Mouse (Mus musculus): Measurements from ENCODE around the gene Mpv17. TPM values are rescaled to one million over a fixed set of nuclear protein-coding genes. Genes with fewer than 3 reads are reported as not detected.
A peak's percentile ranks its signal among the peaks of the same experiment; 100 is the strongest.

Gene Mpv17
- polyA plus RNA-seq, 1 experiment from 2014 or later, result 162 TPM

- in situ Hi-C loops (cut with MboI; ENCODE audit: low pct_unique_long_range_greater_than_20kb), result no loop called here
- ChIA-PET CTCF (interaction anchor here (1.3 kb wide), 1 partner anchor 25 kb away, joined by 4 read pairs; no protein-coding TSS in a partner anchor), POLR2A (no interaction called here)
- no peak for DNase-seq (ENCODE audit: low read depth, low spot score)
- no peak for ATAC-seq
- no peaks in the 10 kb centered on the region for H3K27me3 ChIP-seq
- TF ChIP-seq CTCF (IDR thresholded peaks at IDR 0.05), result no peak
Observed at GRCm38 (mm10) chr5:31188223-31188840, 34.3 kb upstream of the Mpv17 start.

DNA sequence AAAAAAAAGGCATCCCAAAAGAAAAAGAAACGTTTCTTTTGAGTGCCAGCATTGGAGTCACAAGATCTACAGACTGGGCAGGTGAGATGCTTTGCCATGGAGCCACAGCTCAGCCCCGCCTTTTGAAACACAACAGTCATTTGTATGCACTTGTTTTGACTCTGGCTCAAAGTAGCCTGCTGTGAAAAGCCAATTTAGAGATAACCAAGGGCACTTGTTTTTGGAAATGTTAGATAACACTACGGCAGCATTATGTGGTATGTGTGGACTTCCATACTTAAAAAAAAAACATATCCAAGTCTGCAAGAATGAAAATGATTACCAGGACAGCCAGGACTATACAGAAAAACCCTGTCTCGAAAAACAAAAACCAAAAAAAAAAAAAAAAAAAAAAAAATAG is 29.6 kb upstream of the Mpv17 start:
- no peak for TF ChIP-seq CTCF (IDR thresholded peaks at IDR 0.05)
- ChIA-PET CTCF (no interaction called here), POLR2A (no interaction called here)
- no peaks in the 10 kb centered on the region for H3K27me3 ChIP-seq
- DNase-seq (ENCODE audit: low read depth, low spot score) (no peak), ATAC-seq (no peak)
- in situ Hi-C loops (cut with MboI; ENCODE audit: low pct_unique_long_range_greater_than_20kb), result no loop called here

DNA sequence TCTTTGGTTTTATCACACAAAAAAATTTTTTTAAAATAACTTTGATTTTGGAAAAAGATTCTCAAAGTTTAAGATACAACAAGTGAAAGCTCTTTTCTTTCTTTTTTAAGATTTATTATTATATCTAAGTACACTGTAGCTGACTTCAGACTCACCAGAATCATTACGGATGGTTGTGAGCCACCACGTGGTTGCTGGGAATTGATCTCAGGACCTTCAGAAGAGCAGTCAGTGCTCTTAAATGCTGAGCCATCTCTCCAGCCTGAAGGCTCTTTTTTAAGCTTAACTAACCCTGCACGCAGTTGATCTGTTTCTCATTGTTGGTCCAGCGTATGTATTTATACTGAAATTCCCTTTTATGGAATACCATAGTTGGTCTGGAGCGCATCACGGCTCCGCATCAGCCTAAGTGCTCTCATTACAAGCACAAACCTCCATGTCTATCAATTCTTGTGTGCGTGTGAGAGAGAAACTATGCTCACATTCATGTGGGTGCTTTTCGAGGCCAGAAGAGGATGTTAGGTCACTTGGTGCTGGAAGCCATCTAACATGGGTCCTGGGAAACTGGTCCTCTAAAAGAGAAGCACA is 27.2 kb upstream of the Mpv17 start:
- DNase-seq (ENCODE audit: low read depth, low spot score) (no peak), ATAC-seq (no peak)
- no peak for TF ChIP-seq CTCF (IDR thresholded peaks at IDR 0.05)
- H3K27me3 ChIP-seq, result no peaks in the 10 kb centered on the region
- CTCF ChIA-PET, result interaction anchor here (0.6 to 2.4 kb wide), 6 partner anchors 9 to 147 kb away, joined by 3 to 11 read pairs (median 4); no protein-coding TSS in a partner anchor
- in situ Hi-C loops (cut with MboI; ENCODE audit: low pct_unique_long_range_greater_than_20kb), result no loop called here
- POLR2A ChIA-PET, result interaction anchor here (0.9 to 3.5 kb wide), 6 partner anchors 10 to 33 kb away, joined by 3 to 24 read pairs (median 10); partner anchors contain the start of genes Eif2b4, Snx17 and Zfp513

- no peaks in the 10 kb centered on the region for H3K27me3 ChIP-seq
- ATAC-seq, result peak; percentile 89
- ChIA-PET CTCF (interaction anchor here (1.0 to 2.4 kb wide), 4 partner anchors 10 to 28 kb away, joined by 3 to 11 read pairs (median 6); no protein-coding TSS in a partner anchor), POLR2A (interaction anchor here (1.3 to 3.5 kb wide), 6 partner anchors 11 to 35 kb away, joined by 3 to 24 read pairs (median 10); partner anchors contain the start of genes Eif2b4, Mpv17, Snx17 and Zfp513)
- TF ChIP-seq CTCF (IDR thresholded peaks at IDR 0.05), result no peak
- in situ Hi-C loops (cut with MboI; ENCODE audit: low pct_unique_long_range_greater_than_20kb), result no loop called here
- DNase-seq (ENCODE audit: low read depth, low spot score), result peak; percentile 92
Observed at GRCm38 (mm10) chr5:31179766-31180630, 25.9 kb upstream of the Mpv17 start, which contains the start of the genes Gm29609 and Gtf3c2. Gene Gm29609 (minus strand): TSS chr5:31179911. Gene Gtf3c2 (minus strand): TSS chr5:31180144.

GRCm38 (mm10) chr5:31179301-31179765 is 25.3 kb upstream of the Mpv17 start:
- CTCF ChIA-PET, result interaction anchor here (1.0 to 2.4 kb wide), 4 partner anchors 10 to 28 kb away, joined by 3 to 11 read pairs (median 6); no protein-coding TSS in a partner anchor
- in situ Hi-C loops (cut with MboI; ENCODE audit: low pct_unique_long_range_greater_than_20kb), result no loop called here
- peak; percentile 66 for ATAC-seq
- no peaks in the 10 kb centered on the region for H3K27me3 ChIP-seq
- no peak for TF ChIP-seq CTCF (IDR thresholded peaks at IDR 0.05)
- no peak for DNase-seq (ENCODE audit: low read depth, low spot score)
- POLR2A ChIA-PET, result interaction anchor here (1.4 to 3.5 kb wide), 5 partner anchors 12 to 26 kb away, joined by 3 to 24 read pairs (median 10); partner anchors contain the start of genes Eif2b4, Mpv17, Snx17 and Zfp513

GRCm38 (mm10) chr5:31168630-31169029 is 14.6 kb upstream of the Mpv17 start:
- ChIA-PET POLR2A (interaction anchor here (0.9 kb wide), 1 partner anchor 24 kb away, joined by 3 read pairs; the partner anchor contains the start of genes Eif2b4 and Snx17), CTCF (no interaction called here)
- ATAC-seq (no peak), DNase-seq (ENCODE audit: low read depth, low spot score) (no peak)
- no peak for TF ChIP-seq CTCF (IDR thresholded peaks at IDR 0.05)
- in situ Hi-C loops (cut with MboI; ENCODE audit: low pct_unique_long_range_greater_than_20kb), result no loop called here
- H3K27me3 ChIP-seq, result no peaks in the 10 kb centered on the region

- CTCF ChIA-PET, result interaction anchor here (3.2 kb wide), 1 partner anchor 11 kb away, joined by 16 read pairs; no protein-coding TSS in a partner anchor
- TF ChIP-seq CTCF (IDR thresholded peaks at IDR 0.05), result no peak
- ATAC-seq, result no peak
- DNase-seq (ENCODE audit: low read depth, low spot score), result no peak
- in situ Hi-C loops (cut with MboI; ENCODE audit: low pct_unique_long_range_greater_than_20kb), result no loop called here
- POLR2A ChIA-PET, result no interaction called here
- no peaks in the 10 kb centered on the region for H3K27me3 ChIP-seq
Observed at GRCm38 (mm10) chr5:31164878-31165277, 10.8 kb upstream of the Mpv17 start.

DNA sequence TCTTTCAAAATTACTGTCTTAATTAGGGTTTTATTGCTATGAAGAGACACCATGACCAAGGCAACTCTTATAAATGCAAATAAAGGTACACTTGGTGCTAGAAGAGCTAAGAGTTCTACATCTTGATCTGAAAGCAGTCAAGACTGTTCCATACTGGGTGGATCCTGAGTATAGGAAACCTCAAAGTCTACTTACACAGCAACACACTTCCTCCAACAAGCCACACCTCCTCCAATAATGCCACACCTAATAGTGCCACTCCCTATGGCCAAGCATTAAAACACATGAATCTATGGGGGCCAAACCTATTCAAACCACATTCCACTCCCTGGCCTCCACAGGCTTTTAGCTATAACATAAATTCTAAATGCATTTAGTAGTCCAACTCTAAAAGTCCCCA is 8.4 kb upstream of the Mpv17 start:
- ATAC-seq (no peak), DNase-seq (ENCODE audit: low read depth, low spot score) (no peak)
- ChIA-PET POLR2A (interaction anchor here (1.4 kb wide), 1 partner anchor 10 kb away, joined by 5 read pairs; no protein-coding TSS in a partner anchor), CTCF (interaction anchor here (1.4 to 3.2 kb wide), 3 partner anchors 13 to 166 kb away, joined by 3 to 16 read pairs (median 4); no protein-coding TSS in a partner anchor)
- in situ Hi-C loops (cut with MboI; ENCODE audit: low pct_unique_long_range_greater_than_20kb), result no loop called here
- TF ChIP-seq CTCF (IDR thresholded peaks at IDR 0.05), result no peak
- H3K27me3 ChIP-seq, result no peaks in the 10 kb centered on the region

DNA sequence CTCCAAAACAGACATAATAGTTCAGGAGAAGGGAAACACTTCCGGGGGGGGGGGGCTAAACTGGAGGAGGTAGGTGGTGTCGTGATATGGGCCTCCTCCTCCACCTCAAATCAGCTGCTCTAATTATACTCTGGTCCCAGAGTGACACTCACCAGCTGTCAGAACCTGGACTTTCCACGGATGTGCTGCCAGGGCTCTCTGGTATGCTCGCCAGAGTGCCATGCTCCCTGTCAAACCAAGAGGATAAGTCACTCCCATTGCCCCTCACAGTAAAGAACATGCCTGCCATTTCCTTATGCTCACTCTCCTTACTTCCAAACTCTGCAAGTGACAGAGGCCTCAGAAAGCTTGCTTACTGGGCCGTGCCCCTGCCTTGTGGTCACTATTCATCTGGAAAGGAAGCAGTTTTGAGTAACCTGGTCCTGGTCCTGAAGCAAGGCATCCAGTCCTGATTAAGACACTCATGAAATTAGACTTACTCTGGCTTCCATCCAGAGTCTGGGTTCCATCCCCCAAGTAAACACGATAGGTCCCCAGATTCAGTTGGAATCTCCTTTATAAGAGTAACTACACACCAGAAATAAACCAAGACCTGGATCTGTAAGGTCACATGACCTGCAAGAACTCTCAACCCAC is 417 bp downstream of the Mpv17 start:
- peak; percentile 8 for ATAC-seq
- no peak for TF ChIP-seq CTCF (IDR thresholded peaks at IDR 0.05)
- ChIA-PET POLR2A (interaction anchor here (0.6 to 2.0 kb wide), 4 partner anchors 9 to 248 kb away, joined by 3 to 5 read pairs (median 4); partner anchors contain the start of genes Eif2b4, Gm29609, Gtf3c2 and Snx17), CTCF (interaction anchor here (1.8 kb wide), 1 partner anchor 9 kb away, joined by 5 read pairs; no protein-coding TSS in a partner anchor)
- no peaks in the 10 kb centered on the region for H3K27me3 ChIP-seq
- no peak for DNase-seq (ENCODE audit: low read depth, low spot score)
- in situ Hi-C loops (cut with MboI; ENCODE audit: low pct_unique_long_range_greater_than_20kb), result no loop called here
